Mouse (Mus musculus) naive thymus-derived CD4-positive, alpha-beta T cell, adult 2 months (primary cell): ENCODE measurements around the gene Myl6.

ENCODE experiments used
- DNase-seq: peaks from one replicate; pipeline ENCODE4 v3.0.0-alpha.2; 2011; ENCODE audit warnings: low read depth

Myl6 gene

GRCm38 (mm10) chr10:128493695-128494666, at the start of gene Myl6:
Myl6 (minus strand) TSS chr10:128494145.
- peak; percentile 98 for DNase-seq

GRCm38 (mm10) chr10:128543100-128543499, 49.2 kb upstream of the Myl6 start:
- no peak for DNase-seq

- DNase-seq = no peak
Observed at GRCm38 (mm10) chr10:128538340-128538870, 44.5 kb upstream of the Myl6 start.

GRCm38 (mm10) chr10:128536266-128536940, 42.5 kb upstream of the Myl6 start:
- DNase-seq = peak; percentile 97

- no peak for DNase-seq
Observed at GRCm38 (mm10) chr10:128535624-128536265, 41.8 kb upstream of the Myl6 start.

GRCm38 (mm10) chr10:128535206-128535605, 41.3 kb upstream of the Myl6 start:
- DNase-seq = no peak

GRCm38 (mm10) chr10:128526366-128527356, 32.7 kb upstream of the Myl6 start:
- no peak for DNase-seq

- DNase-seq = peak; percentile 96
Observed at GRCm38 (mm10) chr10:128525671-128526308, 31.8 kb upstream of the Myl6 start, which contains the start of gene Esyt1. Esyt1 (minus strand) TSS chr10:128525871.

GRCm38 (mm10) chr10:128524732-128525662, 31.1 kb upstream of the Myl6 start:
- DNase-seq = peak; percentile 87

GRCm38 (mm10) chr10:128524111-128524731, 30.3 kb upstream of the Myl6 start:
- peak; percentile 70 for DNase-seq

- no peak for DNase-seq
Observed at GRCm38 (mm10) chr10:128522351-128522750, 28.4 kb upstream of the Myl6 start.

- DNase-seq = no peak
Observed at GRCm38 (mm10) chr10:128520591-128520990, 26.6 kb upstream of the Myl6 start.

- peak; percentile 62 for DNase-seq
Observed at GRCm38 (mm10) chr10:128518833-128519232, 24.9 kb upstream of the Myl6 start.

- DNase-seq = no peak
Observed at GRCm38 (mm10) chr10:128516677-128517076, 22.7 kb upstream of the Myl6 start.

GRCm38 (mm10) chr10:128516029-128516428, 22.1 kb upstream of the Myl6 start:
- no peak for DNase-seq

GRCm38 (mm10) chr10:128515044-128515443, 21.1 kb upstream of the Myl6 start:
- DNase-seq = no peak

GRCm38 (mm10) chr10:128511761-128512160, 17.8 kb upstream of the Myl6 start:
- no peak for DNase-seq

GRCm38 (mm10) chr10:128511189-128511588, 17.2 kb upstream of the Myl6 start:
- DNase-seq = no peak

- DNase-seq = no peak
Observed at GRCm38 (mm10) chr10:128510301-128510700, 16.4 kb upstream of the Myl6 start.
